Mouse (Mus musculus) right cerebral cortex, adult 2 months (tissue): ENCODE measurements around the gene Tal1.

Source experiments
- DNase-seq, 2 experiments: peaks; one replicate each; pipeline ENCODE4 v3.0.0; 2021 to 2022; ENCODE audit warnings: low spot score in 2 of 2

Gene Tal1

GRCm38 (mm10) chr4:115111167-115111566, 54.9 kb downstream of the Tal1 start:
- no peak for DNase-seq

GRCm38 (mm10) chr4:115113266-115113665, 57.0 kb downstream of the Tal1 start:
- no peak for DNase-seq

GRCm38 (mm10) chr4:115119642-115120041, 63.4 kb downstream of the Tal1 start:
- no peak for DNase-seq

GRCm38 (mm10) chr4:115121162-115121561, 64.9 kb downstream of the Tal1 start:
- DNase-seq: no peak
